Mouse (Mus musculus): ENCODE data around the gene Crybg2. TPM values are rescaled to one million over a fixed set of nuclear protein-coding genes. Genes with fewer than 3 reads are reported as not detected.
A peak's percentile ranks its signal among the peaks of the same experiment; 100 is the strongest.

Crybg2 gene
- polyA plus RNA-seq, 1 experiment = 2.6 TPM

DNA sequence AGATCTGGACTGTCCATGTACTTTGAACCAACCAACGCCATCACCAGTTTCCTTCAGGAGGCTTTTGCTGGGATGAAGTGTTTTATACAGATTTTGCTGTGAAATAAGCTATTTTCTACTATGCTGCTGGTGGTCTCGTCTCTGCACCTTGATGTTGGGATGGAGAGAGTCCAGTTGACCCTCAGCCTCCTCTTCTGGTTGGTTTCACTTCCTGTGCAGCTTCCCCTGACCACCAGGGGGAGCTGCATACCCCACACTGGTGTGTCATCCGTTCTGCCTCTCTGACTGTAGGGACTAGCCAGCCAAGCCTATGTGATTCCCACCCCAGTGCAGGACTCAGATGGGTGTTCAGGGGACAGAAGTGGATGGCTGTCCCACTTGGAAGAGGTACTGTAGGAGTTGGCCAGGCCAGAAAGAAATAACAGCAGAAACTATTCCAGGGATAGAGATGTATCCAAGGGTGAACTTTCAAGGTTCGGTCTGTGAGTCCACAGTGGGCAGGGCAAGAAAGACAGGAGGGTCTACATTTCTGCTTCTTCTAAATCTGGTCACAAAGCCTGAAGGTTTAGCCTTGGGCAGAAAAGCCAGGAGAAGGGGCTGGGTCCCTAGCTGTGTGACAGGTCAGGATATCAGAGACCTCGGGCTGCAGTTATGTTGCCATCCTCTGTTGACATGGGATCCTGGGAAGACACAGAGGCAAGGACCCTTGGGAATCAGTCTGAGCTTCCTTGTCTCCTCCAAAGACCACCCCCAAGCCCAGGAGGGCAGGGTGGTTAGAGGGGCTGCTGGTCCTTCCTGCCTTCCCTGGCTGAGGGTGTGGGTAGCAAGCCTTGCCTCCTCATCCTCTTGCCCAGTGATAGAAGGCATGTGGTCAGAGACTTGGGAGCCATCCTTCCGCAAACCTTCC, 32.0 kb downstream of the Crybg2 start:
- DNase-seq (ENCODE audit: extremely low spot score in 1 of 2, low spot score in 1 of 2) = peak in 1 of 2 experiments; percentile 50

DNA sequence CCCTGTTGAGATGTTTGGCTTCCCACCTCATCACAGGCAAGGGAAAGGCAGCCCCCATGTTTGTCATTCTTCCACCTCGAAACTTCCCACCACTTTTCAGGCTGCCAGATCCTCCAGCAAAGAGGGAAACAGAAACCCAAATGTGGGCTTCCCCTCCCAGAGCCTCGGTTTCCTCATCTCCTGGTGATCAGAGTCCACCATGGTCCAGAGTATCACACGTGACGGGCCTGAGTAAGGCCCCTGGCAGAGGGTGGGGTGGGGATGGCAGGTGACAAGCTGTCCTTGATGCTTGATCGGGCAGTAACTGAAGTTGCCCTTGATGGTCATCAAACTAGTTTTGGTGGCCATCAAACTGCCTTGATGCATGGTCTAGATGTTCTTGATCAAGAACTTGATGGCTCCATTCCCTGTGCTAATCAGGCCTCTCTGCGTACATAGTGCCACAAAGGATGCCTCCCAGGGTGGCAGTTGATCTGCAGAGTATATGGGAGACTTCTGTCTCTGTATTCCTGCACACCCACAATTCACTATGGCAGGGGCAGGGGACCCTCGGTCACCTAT, 33.5 kb downstream of the Crybg2 start:
- DNase-seq (ENCODE audit: extremely low spot score in 1 of 2, low spot score in 1 of 2) = no peak

DNA sequence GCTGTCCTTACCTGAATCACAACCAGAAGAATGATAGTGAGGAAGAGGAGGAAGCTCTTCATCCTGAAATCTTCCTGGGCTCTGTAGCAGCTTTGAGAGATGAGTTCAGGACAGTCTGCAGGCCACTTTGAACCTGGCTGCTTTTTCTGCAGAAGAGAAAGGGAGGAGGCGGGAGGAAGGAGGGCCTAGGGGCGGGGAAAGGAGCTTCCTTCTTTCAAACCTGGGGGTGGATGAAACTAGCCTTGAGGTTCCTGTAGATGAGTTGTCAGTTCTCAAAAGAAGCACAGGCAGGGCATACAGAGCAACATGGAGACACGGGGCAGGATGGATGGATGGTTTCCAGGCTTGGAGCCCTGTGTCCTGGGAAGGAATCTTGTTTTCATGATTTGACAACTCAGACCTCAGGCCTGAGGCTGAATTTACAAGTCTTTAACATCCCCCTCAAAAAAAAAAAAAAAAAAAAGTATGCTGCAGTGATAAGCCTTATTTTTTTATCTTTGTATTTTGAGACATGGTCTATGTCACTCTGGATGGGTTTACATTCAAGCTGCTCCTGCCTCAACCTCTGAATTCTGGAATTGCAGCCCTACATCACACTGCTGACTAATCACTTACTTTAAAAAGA, 34.4 kb downstream of the Crybg2 start, which contains the start of gene Cd52:
Gene Cd52 (minus strand): TSS at position 160 of the 625 bp plus-strand sequence.
- DNase-seq (ENCODE audit: extremely low spot score in 1 of 2, low spot score in 1 of 2) = peak in 1 of 2 experiments; percentile 30

DNA sequence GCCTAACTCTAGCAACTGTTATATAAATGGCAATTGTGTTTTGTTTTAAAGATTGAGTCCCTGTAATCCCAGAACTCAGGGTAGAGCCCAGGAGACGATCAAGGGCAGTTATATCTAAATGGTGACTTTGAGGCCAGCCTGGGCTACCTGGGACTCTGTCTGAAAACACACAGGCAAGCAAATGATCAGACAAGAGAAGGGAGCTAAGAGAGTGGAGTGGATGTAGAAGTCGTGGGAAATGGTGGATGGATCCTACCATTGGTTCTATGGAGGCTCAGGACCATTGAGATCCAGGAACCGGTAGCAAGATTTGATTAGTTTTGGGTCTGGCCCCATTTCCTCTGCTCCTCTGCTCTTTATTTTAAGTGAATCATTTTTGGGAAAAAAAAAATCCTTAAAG, 35.5 kb downstream of the Crybg2 start:
- DNase-seq (ENCODE audit: extremely low spot score in 1 of 2, low spot score in 1 of 2) = no peak

DNA sequence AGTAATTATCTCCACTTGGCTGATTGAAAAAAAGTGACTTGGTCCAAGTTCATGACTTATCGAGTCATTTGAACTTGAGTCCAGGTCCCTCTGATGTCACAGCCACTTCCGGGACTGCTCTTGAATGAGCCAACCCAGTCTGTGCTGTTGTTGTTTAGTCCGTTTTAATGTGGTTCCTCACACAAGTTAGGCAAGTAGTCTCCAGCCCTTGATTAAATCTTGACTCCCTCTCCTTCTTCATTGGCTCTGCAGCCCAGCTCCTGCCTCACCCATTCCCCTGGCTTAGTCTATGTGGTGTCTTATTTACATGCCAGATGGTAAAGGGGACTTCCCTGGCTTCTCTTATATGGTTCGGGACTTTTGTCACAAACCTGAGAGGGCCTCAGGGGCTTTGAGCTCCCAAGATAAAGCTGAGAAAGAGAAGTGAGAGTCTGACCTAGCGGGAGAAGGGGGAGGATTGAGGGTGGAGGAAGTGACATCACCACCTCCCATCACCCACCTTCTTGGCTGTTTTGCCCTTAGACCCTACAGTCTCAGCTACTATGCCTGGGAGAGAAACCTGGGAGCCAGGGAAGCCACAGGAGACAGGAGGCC, 36.5 kb downstream of the Crybg2 start:
- no peak for DNase-seq (ENCODE audit: extremely low spot score in 1 of 2, low spot score in 1 of 2)

DNA sequence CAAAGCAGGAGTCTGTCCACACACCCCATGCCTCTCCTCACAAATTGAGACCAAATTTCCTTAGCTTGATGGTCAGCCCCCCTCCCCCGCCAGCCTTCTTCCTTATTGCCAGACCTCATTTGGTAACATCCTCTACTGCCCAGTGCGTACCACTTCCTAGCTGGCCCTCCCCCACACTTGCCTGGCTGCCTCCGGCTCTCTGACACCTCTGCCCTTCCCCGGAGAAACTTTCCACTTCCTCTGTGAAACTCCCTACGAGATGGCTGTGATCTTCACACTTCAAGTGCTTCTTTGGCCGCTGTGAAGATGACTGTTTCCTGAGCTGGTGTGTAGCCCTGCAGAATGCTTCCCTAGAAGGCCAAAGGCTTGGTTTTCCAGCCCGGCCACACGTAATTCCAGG, 38.0 kb downstream of the Crybg2 start:
- DNase-seq (ENCODE audit: extremely low spot score in 1 of 2, low spot score in 1 of 2) = no peak

DNA sequence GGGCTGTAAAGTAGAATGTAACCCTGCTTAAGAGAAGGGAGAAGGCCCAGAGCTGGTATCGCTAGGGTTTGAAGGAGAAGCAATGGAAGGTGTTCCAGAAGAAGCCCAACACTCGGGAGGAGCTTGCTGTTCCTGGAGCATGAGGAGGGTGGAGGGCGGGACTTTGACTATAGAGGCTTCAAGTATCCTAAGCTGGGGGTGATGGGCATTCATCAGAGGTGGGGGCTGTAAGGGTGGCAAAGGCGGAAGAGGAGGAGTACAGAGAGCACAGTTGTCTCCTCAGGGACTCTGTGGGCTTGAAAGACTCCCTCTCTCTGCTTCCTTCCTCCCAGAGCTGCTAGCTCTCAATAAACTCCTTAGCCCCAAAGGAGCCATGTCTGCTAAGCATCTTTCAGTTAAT, 39.6 kb downstream of the Crybg2 start:
- no peak for DNase-seq (ENCODE audit: extremely low spot score in 1 of 2, low spot score in 1 of 2)

DNA sequence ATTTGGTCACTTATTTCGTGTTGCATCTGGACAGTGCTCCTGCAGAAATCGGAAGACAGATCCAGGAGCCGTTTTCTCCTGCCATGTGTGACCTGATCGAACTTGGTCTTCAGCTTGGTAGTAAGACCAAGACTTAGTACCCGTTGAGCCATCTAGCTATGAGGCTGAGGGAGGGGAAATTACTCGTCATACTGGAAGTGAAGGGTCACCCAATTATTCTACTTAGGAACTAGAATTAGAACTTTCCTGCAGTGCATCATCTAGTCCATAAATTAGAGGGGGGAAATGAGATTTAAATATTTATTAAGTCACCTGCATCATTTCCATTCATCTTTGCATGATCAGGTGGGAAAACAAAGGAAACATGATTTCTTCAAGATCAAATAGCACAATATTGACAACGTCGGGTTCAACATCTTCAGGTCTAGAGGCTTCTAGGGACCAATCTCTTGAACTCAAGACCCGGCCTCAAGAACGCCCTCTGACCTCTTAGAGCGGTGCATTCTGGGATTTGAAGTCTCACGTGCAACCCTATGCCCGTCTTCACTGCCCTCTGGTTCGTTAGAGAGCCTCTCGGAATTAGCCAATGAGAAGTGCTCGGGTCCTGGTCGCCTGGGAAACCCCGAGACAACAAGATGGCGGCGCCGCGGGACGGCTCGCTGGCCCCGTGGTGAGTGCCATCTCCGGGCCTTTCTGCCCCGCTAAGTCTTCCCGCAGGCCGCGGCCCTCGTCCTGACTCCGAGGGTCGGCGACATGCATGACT, 41.5 kb downstream of the Crybg2 start, which contains the start of gene Ubxn11:
Gene Ubxn11 (plus strand): TSS at position 592 of the 763 bp plus-strand sequence.
- DNase-seq (ENCODE audit: extremely low spot score in 1 of 2, low spot score in 1 of 2) = peak; percentile 90 to 95

DNA sequence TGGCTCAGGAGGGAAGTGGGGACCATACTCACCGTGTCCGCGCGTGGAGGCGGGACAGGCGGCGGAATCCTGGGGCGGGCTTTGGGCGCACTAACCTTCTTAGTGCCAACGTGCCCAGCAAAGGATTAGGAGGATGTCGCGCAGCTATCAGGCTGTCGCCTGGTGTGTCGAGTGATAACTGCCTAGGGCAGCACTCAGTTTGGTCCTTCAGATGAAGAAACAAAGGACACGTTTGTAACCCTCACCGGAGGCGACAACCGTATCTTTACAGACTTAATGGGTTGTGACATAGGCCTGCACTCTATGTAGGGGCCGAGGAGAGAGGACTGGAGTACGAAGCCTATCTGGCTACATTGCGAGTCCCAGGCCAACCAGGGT, 42.1 kb downstream of the Crybg2 start:
- no peak for DNase-seq (ENCODE audit: extremely low spot score in 1 of 2, low spot score in 1 of 2)

DNA sequence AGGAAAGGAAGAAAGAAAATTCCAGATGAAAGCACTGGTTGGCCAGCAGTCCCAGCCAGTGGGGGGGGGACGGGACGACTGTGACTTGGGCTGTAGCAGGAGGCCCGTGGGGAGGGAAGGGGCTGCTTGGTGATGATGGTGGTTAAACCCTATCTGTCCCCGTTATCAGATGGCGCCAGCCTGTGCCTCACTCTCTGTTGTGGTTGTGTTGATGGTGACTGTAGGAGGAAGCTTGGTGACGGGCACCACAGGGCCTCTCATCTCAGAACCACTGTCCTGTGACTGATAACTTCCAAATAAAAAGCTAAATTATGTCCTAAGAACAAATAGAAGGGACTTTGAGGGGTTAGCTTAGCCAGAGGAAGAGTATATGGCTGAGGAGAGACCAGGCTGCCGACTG, 45.5 kb downstream of the Crybg2 start:
- no peak for DNase-seq (ENCODE audit: extremely low spot score in 1 of 2, low spot score in 1 of 2)

DNA sequence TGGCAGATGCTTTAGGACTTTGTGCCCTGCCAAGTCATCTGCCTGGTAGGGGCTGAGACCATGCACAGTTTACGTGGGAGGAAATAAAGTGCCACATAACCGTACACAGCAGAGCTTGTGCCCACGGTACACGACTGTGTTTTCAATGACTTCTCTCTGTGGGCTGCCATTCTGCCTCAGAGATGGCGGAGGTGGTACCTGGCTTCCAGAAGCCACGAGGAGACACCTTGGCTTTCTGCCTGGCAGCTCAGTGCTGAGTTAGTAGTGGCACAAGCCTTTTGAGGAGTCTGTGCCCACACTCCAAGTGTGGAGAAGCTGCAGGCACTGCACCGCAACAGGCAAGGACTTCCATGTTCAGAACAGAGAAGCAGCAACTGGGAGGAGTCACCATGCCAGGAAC, 47.1 kb downstream of the Crybg2 start:
- DNase-seq (ENCODE audit: extremely low spot score in 1 of 2, low spot score in 1 of 2) = peak; percentile 72 to 83

DNA sequence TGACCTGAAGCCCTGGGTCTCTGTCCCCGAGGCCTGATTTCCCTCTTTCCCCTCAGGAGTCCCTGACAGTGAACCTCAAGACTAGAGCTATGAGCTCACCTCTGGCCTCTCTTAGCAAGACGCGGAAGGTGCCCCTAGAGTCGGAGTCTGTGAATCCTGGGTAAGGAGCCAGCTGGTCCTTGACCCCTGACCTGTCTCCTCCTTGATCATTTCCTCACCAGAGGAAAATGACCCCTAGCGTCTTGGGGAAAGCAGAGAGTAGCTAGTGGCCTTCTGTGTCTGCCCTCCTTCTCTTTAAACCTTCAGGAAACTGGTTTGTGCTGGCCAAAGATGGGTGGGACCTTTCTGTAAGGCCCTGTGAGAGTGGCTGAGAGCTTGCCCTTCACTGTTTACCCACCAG, 47.6 kb downstream of the Crybg2 start:
- no peak for DNase-seq (ENCODE audit: extremely low spot score in 1 of 2, low spot score in 1 of 2)

DNA sequence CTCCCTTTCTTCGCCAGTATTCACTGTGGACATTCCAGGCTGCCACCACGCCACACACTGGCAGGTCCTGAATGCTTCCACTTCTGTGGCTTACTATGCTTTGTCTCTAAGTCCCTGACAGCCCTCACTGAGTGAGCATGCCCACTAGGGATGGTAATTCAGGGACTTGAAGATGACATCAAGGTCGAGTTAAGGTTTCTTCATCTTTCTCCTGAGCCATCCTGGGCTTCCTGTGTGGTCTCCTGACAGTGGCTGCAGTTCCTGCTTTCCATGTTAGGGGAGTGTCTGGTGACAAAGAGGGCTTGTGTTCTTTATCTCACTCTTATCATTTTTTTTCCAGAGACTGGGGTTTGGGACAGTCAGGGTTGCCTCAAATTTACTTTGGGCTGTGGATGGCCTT, 50.0 kb downstream of the Crybg2 start:
- no peak for DNase-seq (ENCODE audit: extremely low spot score in 1 of 2, low spot score in 1 of 2)

DNA sequence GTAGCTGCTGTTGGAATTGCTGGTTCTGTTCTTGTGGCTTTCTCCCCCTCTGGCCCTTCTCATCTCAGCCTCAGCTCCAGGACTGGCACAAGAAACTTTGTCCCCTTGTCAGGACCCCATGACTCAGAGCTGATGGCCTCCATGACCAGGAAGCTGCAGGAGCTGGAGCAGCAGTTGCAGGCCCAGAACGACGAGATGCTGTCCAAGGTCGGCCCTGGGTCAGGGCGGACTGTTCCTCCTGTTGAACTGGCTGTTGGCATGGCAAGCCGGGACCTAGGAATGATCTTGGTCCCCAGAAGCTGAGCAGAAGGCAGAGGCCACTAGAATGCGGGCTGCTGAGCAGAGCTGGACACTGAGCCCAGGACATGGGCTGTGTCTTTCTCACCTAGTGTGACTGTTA, 51.8 kb downstream of the Crybg2 start:
- DNase-seq (ENCODE audit: extremely low spot score in 1 of 2, low spot score in 1 of 2) = no peak

DNA sequence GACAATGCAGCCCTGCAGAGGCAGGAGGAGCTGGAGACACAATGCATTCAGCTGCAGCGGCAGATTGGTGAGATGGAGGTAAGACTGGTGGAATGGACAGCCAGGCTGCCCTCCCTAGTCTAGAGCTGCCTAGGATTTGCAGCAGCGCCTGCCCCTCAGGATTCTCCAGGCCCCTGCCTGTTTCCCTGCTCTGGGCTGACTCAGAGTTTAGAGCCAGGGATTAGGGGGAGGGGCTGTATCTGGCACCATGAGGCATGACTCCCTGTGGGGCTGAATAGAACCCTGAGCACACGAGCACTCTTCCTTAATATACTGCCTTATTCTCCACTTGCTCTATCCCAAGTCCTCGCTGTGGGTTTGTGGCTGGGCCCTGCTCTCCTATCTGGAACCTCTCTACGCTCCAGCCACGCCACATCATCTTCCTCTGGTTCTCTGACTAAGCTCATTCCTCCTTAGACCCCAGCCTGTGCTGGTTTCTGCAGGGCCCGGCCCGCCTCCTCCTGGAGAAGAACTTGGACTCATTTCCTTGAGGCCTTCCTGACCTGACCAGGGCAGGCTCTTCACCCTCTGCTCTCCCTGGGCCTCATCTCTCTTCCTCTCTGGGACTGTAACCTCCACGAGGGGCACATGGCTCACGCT, 52.9 kb downstream of the Crybg2 start:
- DNase-seq (ENCODE audit: extremely low spot score in 1 of 2, low spot score in 1 of 2) = no peak

DNA sequence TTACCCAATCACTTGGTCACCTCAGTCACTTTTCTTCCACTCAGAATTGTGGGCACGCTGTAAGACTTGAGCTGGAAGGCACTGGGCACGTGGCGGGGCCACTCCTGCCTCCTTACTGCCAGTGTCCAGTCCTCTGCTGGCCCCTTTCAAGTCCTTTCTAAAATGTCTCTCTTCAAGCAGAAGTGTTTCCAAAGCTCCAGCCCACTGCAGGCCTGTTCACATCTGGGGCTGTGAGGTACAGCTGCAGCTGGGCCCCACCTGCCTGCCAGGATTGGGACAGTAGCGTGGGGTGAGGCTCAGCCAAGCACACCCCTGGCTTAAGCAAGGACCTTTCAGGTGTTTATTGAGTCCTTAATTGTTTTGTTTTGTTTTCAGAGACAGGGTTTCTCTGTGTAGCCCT, 53.4 kb downstream of the Crybg2 start:
- no peak for DNase-seq (ENCODE audit: extremely low spot score in 1 of 2, low spot score in 1 of 2)

DNA sequence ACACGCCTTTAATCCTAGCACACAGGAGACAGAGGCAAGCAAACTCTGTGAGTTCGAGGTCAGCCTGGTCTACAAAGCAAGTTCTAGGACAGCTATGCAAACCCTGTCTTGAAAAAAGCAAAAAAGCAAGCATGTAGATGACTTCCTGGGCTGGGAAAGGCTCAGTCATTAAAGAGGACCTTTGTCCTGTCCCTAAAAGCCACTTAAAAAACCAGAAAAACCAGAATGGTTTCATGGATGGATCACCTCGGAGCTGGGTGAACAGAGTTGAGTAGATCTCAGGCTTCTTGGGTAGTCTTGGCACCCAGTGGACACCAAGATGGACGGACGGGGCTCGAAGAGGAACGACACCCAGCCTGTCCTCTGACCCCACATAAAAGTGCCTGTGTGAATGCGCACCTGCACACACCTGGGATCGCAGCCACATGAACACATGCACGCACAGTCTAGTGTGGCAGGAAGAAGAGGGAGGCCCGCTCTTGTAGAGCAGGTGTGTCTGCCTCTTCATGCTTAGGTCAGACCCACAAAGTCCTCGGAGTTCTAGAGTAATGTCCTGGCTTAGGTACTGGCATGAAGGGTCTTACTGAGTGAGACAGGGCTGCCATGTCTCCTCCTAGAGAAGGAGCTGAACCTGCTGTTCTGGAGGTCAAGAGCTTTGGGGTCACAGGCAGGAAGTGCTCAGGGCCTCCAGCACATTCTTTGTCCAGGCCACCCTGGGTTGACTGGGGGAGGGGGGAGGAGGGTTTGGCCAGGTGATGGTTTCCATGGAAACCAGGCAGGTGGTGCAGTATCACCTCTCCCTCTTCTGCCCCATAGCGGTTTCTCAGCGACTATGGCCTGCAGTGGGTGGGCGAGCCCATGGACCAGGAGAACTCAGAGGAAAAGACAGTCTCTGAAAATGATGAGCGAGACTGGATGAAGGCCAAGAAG, 54.9 kb downstream of the Crybg2 start:
- DNase-seq (ENCODE audit: extremely low spot score in 1 of 2, low spot score in 1 of 2) = no peak

DNA sequence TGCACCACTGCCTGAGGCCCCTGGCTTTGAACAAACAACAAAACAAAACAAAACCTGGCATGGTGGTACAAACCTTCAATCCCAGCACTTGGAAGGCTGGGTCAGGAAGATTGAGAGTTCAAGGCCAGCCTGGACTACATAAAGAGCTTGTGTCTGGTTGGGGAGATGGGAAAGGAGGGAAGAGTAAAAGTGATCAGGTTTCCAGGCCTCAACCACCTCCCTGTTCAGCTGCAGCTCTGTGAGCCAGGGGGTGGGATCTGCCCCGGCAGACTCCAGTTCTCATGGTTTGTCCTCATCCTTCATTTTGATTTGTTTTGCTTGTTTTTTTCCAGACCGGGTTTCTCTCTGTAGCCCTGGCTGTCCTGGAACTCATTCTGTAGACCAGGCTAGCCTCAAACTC, 55.9 kb downstream of the Crybg2 start:
- DNase-seq (ENCODE audit: extremely low spot score in 1 of 2, low spot score in 1 of 2) = no peak

DNA sequence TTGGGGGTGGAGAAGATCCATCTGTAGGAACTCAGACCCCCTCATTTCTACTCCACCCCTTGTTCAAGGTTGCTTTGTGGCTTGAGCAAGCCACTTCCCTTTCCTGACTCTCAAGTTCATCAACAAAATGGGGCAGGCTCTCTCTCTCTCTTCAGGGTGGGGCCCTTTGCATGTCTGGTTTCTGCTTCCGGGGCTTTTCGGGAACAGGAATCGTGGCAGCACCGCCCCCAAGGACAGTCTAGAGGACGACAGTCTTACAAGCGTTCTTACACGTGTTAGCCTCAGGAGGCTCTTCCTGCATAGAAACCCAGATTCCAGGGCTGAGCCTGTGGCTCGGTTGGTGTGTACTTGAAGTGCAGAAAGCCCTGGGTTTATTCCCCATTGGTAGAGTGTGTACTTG, 56.4 kb downstream of the Crybg2 start:
- no peak for DNase-seq (ENCODE audit: extremely low spot score in 1 of 2, low spot score in 1 of 2)

All from frontal cortex, adult 2 months (tissue).